Mouse (Mus musculus) MEL (cell line): Measurements from ENCODE around the gene H2-Ab1.

Experiments used
- CTCF ChIP-seq, 3 experiments: IDR thresholded peaks in 2 of 3; conservative IDR thresholded peaks in 1 of 3; 2 replicates each; pipeline ENCODE4 v1.5.1; 2011 to 2012; ENCODE audit warnings: low read length in 3 of 3, low read depth in 2 of 3, mild to moderate bottlenecking in 2 of 3, improper control_type of control experiment in 1 of 3, inconsistent platforms in 1 of 3, mixed read lengths in 1 of 3, moderate library complexity in 1 of 3; ENCODE audit not compliant: control insufficient read depth in 1 of 3, insufficient read depth in 1 of 3, poor library complexity in 1 of 3, severe bottlenecking in 1 of 3
- MYC ChIP-seq: IDR thresholded peaks from 2 replicates; pipeline ENCODE4 v1.6.1; 2011; ENCODE audit warnings: low read depth, mild to moderate bottlenecking, low read length, improper control_type of control experiment, moderate library complexity
- POLR2A ChIP-seq, 2 experiments: IDR thresholded peaks; 2 replicates each; pipeline ENCODE4 v1.6.1; 2011 to 2012; ENCODE audit warnings: low read length in 2 of 2, mild to moderate bottlenecking in 2 of 2, control low read depth in 1 of 2, improper control_type of control experiment in 1 of 2, low read depth in 1 of 2, moderate library complexity in 1 of 2; ENCODE audit not compliant: control insufficient read depth in 1 of 2, insufficient read depth in 1 of 2, poor library complexity in 1 of 2
- TCF12 ChIP-seq: IDR thresholded peaks from 2 replicates; pipeline ENCODE4 v1.6.1; 2014; ENCODE audit warnings: low read depth, mild to moderate bottlenecking, inconsistent platforms, low read length, improper control_type of control experiment, moderate library complexity
- ZMIZ1 ChIP-seq: IDR thresholded peaks from 2 replicates; pipeline ENCODE4 v1.6.1; 2012; ENCODE audit warnings: low read depth, mild to moderate bottlenecking, inconsistent platforms, low read length, improper control_type of control experiment, moderate library complexity

DNA sequence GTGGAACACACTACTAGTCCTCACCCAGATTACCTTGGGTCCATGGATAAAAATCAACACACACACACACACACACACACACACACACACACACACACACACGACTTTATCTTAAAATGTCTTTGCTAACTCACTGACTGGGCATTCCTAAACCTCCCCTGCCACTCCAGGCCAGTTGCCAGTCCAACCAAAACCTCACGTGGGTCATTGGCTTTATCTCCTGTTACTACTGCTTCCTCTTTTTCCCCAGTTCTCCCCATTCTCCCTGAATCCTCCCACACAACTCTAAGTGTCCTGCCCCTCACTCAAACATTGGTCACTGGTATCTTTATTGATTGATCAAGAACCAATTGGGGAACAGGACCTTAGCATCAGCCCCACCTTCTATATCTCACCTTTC lies 59.8 kb downstream of the H2-Ab1 start:
- TF ChIP-seq POLR2A (IDR thresholded peaks at IDR 0.05; ENCODE audit: control insufficient read depth in 1 of 2, insufficient read depth in 1 of 2, low read depth in 1 of 2, low read length in 2 of 2, poor library complexity in 1 of 2): no peak
- TF ChIP-seq ZMIZ1: no peak
- TF ChIP-seq TCF12: no peak
- TF ChIP-seq CTCF (IDR thresholded peaks at IDR 0.05 in 2 of 3, conservative IDR thresholded peaks at IDR 0.05 in 1 of 3; ENCODE audit: control insufficient read depth in 1 of 3, insufficient read depth in 1 of 3, low read depth in 2 of 3, low read length in 3 of 3, poor library complexity in 1 of 3, severe bottlenecking in 1 of 3): no peak
- TF ChIP-seq MYC: no peak
